In genomic region chr14:32923871-32924270, GRCm38 (mm10) we compare ENCODE assay signal across 28 mouse cellular contexts.
A peak's percentile ranks its signal among the peaks of the same experiment; 100 is the strongest.
DNase-seq lines count a peak whose midpoint lies in the region; ATAC-seq and TF ChIP-seq lines count a peak whose summit lies in the region.
"Had no signal": no experiment of that assay in that cellular context is flagged by ENCODE, and none has a peak within 500 bp of the region (broad histone marks: within the 10 kb centered on the region; RNA-seq: fewer than 3 reads in every experiment).

No protein-coding gene starts in this region.

- no peak for TF ChIP-seq POLR2A in cortical plate, adult 2 months (IDR thresholded peaks at IDR 0.05; ENCODE audit: extremely low read depth, insufficient read depth, low read length)

- TF ChIP-seq CTCF in intestine, postnatal 0 days (IDR thresholded peaks at IDR 0.05; ENCODE audit: low read depth) = no peak
- no peak for TF ChIP-seq CTCF in cortical plate, adult 2 months (IDR thresholded peaks at IDR 0.05; ENCODE audit: extremely low read depth, insufficient read depth, low read length)

- H3K4me1 ChIP-seq in intestine, embryonic 16.5 days (ENCODE audit: control insufficient read depth, insufficient read depth, low read length) = no peaks in the 10 kb centered on the region
- no peaks in the 10 kb centered on the region for H3K4me1 ChIP-seq in intestine, postnatal 0 days (replicated peaks; ENCODE audit: control insufficient read depth, insufficient read depth, low read length)
- no peaks in the 10 kb centered on the region for H3K4me1 ChIP-seq in neural tube, embryonic 11.5 days (ENCODE audit: control insufficient read depth, insufficient read depth, low read length)
- peaks cover 10% of the 10 kb centered on the region for H3K4me1 ChIP-seq in neural tube, embryonic 15.5 days
- H3K4me1 ChIP-seq in cortical plate, adult 2 months (ENCODE audit: control insufficient read depth, insufficient read depth, low read length) = peaks cover 5% of the 10 kb centered on the region; the same call in 1 of the 2 replicates
- H3K4me1 ChIP-seq: forebrain, embryonic 12.5 days; hindbrain, embryonic 15.5 days; midbrain, embryonic 10.5 days; midbrain, embryonic 15.5 days; neural tube, embryonic 12.5 days had no signal

- no peaks in the 10 kb centered on the region for H3K36me3 ChIP-seq in intestine, embryonic 16.5 days (ENCODE audit: control insufficient read depth, insufficient read depth, low read length)
- H3K36me3 ChIP-seq in intestine, postnatal 0 days (ENCODE audit: control insufficient read depth, insufficient read depth) = no peaks in the 10 kb centered on the region
- no peaks in the 10 kb centered on the region for H3K36me3 ChIP-seq in neural tube, embryonic 11.5 days (ENCODE audit: control insufficient read depth, insufficient read depth, low read length)
- H3K36me3 ChIP-seq in neural tube, embryonic 15.5 days = no peaks in the 10 kb centered on the region
- H3K36me3 ChIP-seq: embryonic facial prominence, embryonic 10.5 days; embryonic facial prominence, embryonic 15.5 days; forebrain, embryonic 12.5 days; hindbrain, embryonic 10.5 days; hindbrain, embryonic 15.5 days; limb, embryonic 12.5 days; lung, embryonic 15.5 days; midbrain, embryonic 10.5 days; midbrain, embryonic 15.5 days; neural tube, embryonic 12.5 days had no signal

- no peak overlapping the region for H3K9ac ChIP-seq in intestine, embryonic 16.5 days (ENCODE audit: low read depth, low read length)
- no peak overlapping the region for H3K9ac ChIP-seq in intestine, postnatal 0 days (ENCODE audit: low read depth, low read length)
- H3K9ac ChIP-seq in neural tube, embryonic 11.5 days (ENCODE audit: low read length) = no peak overlapping the region
- H3K9ac ChIP-seq in neural tube, embryonic 15.5 days (replicated peaks) = no peak overlapping the region
- H3K9ac ChIP-seq: embryonic facial prominence, embryonic 15.5 days; forebrain, embryonic 12.5 days; forebrain, postnatal 0 days; hindbrain, embryonic 15.5 days; limb, embryonic 12.5 days; lung, embryonic 15.5 days; midbrain, embryonic 15.5 days; neural tube, embryonic 12.5 days had no signal

- no peak overlapping the region for H3K4me2 ChIP-seq in intestine, embryonic 16.5 days (ENCODE audit: low read depth, low read length)
- no peak overlapping the region for H3K4me2 ChIP-seq in intestine, postnatal 0 days (replicated peaks; ENCODE audit: low read depth)
- H3K4me2 ChIP-seq in neural tube, embryonic 11.5 days (ENCODE audit: low read depth) = no peak overlapping the region
- no peak overlapping the region for H3K4me2 ChIP-seq in neural tube, embryonic 15.5 days
- H3K4me2 ChIP-seq: embryonic facial prominence, embryonic 15.5 days; forebrain, embryonic 12.5 days; hindbrain, embryonic 15.5 days; limb, embryonic 12.5 days; lung, embryonic 15.5 days; midbrain, embryonic 15.5 days; neural tube, embryonic 12.5 days had no signal

- no peak overlapping the region for H3K4me3 ChIP-seq in intestine, embryonic 16.5 days (ENCODE audit: low read length)
- H3K4me3 ChIP-seq in intestine, postnatal 0 days (ENCODE audit: low read depth, low read length) = no peak overlapping the region
- no peak overlapping the region for H3K4me3 ChIP-seq in neural tube, embryonic 11.5 days (ENCODE audit: low read depth, low read length)
- H3K4me3 ChIP-seq in neural tube, embryonic 15.5 days (replicated peaks) = no peak overlapping the region
- H3K4me3 ChIP-seq in cortical plate, adult 2 months (ENCODE audit: insufficient read depth, low read length) = no peak overlapping the region
- H3K4me3 ChIP-seq: embryonic facial prominence, embryonic 10.5 days; embryonic facial prominence, embryonic 15.5 days; forebrain, embryonic 12.5 days; hindbrain, embryonic 10.5 days; hindbrain, embryonic 15.5 days; limb, embryonic 12.5 days; lung, embryonic 15.5 days; midbrain, embryonic 10.5 days; midbrain, embryonic 15.5 days; neural tube, embryonic 12.5 days had no signal

- ATAC-seq in intestine, embryonic 16.5 days = no peak
- no peak for ATAC-seq in intestine, postnatal 0 days
- ATAC-seq in neural tube, embryonic 11.5 days (ENCODE audit: insufficient read depth, low FRiP score, low TSS enrichment) = no peak
- no peak for ATAC-seq in neural tube, embryonic 15.5 days (ENCODE audit: low FRiP score)
- ATAC-seq: activated CD4-positive, CD25-positive, alpha-beta regulatory T cell, adult 4 months; forebrain, postnatal 0 days; inflammation-experienced regulatory T-cells, adult 6 months; midbrain, embryonic 15.5 days had no signal

- peak; percentile 12 for DNase-seq in neural tube, embryonic 11.5 days (ENCODE audit: low spot score)
- DNase-seq in brain, adult 2 months (ENCODE audit: low read depth, low spot score) = peak; percentile 56
- DNase-seq: adrenal gland, adult 2 months; adrenal gland, postnatal 36 days; B cell, adult 2 months; cerebellum, adult 2 months; cerebellum, postnatal 14 days; forebrain, postnatal 0 days; gastrocnemius, postnatal 10 days; heart, postnatal 14 days; kidney, adult 9 months; kidney, postnatal 25 days had no signal

- no peaks in the 10 kb centered on the region for H3K9me3 ChIP-seq in intestine, embryonic 16.5 days (ENCODE audit: control insufficient read depth, low read length)
- no peaks in the 10 kb centered on the region for H3K9me3 ChIP-seq in intestine, postnatal 0 days (ENCODE audit: control insufficient read depth)
- no peaks in the 10 kb centered on the region for H3K9me3 ChIP-seq in neural tube, embryonic 11.5 days (ENCODE audit: control insufficient read depth, low read length)
- no peaks in the 10 kb centered on the region for H3K9me3 ChIP-seq in neural tube, embryonic 15.5 days (replicated peaks)
- H3K9me3 ChIP-seq: embryonic facial prominence, embryonic 10.5 days; embryonic facial prominence, embryonic 15.5 days; forebrain, embryonic 12.5 days; hindbrain, embryonic 10.5 days; hindbrain, embryonic 15.5 days; limb, embryonic 12.5 days; lung, embryonic 15.5 days; midbrain, embryonic 10.5 days; midbrain, embryonic 15.5 days; neural tube, embryonic 12.5 days had no signal

- H3K27ac ChIP-seq in intestine, embryonic 16.5 days (ENCODE audit: low read length) = 0 out of 2 replicates have a peak overlapping the region, but pooled peaks have one; percentile 15
- H3K27ac ChIP-seq in intestine, postnatal 0 days (ENCODE audit: low read depth, low read length) = no peak overlapping the region
- no peak overlapping the region for H3K27ac ChIP-seq in neural tube, embryonic 11.5 days (ENCODE audit: low read depth, low read length)
- no peak overlapping the region; the same call in 1 of the 2 replicates for H3K27ac ChIP-seq in neural tube, embryonic 15.5 days (replicated peaks)
- peak overlapping the region; percentile 65; the same call in 1 of the 2 replicates for H3K27ac ChIP-seq in cortical plate, adult 2 months (ENCODE audit: insufficient read depth, low read length)
- H3K27ac ChIP-seq: embryonic facial prominence, embryonic 10.5 days; embryonic facial prominence, embryonic 15.5 days; forebrain, embryonic 12.5 days; hindbrain, embryonic 10.5 days; hindbrain, embryonic 15.5 days; limb, embryonic 12.5 days; lung, embryonic 15.5 days; midbrain, embryonic 10.5 days; midbrain, embryonic 15.5 days; neural tube, embryonic 12.5 days had no signal

- H3K27me3 ChIP-seq in intestine, embryonic 16.5 days (replicated peaks; ENCODE audit: control insufficient read depth, insufficient read depth, low read length) = no peaks in the 10 kb centered on the region
- no peaks in the 10 kb centered on the region for H3K27me3 ChIP-seq in intestine, postnatal 0 days (replicated peaks; ENCODE audit: control insufficient read depth, insufficient read depth, low read length)
- H3K27me3 ChIP-seq in neural tube, embryonic 11.5 days (ENCODE audit: control insufficient read depth, insufficient read depth, low read length) = no peaks in the 10 kb centered on the region
- no peaks in the 10 kb centered on the region for H3K27me3 ChIP-seq in neural tube, embryonic 15.5 days (replicated peaks)
- H3K27me3 ChIP-seq: embryonic facial prominence, embryonic 15.5 days; forebrain, embryonic 12.5 days; hindbrain, embryonic 15.5 days; limb, embryonic 12.5 days; lung, embryonic 15.5 days; midbrain, embryonic 15.5 days; neural tube, embryonic 12.5 days had no signal

- WGBS in intestine, embryonic 16.5 days = 59% methylated on average over 9 of the region's 9 CpGs
- WGBS in intestine, postnatal 0 days = 70% methylated on average over 9 of the region's 9 CpGs
- 82% methylated on average over 9 of the region's 9 CpGs for WGBS in neural tube, embryonic 11.5 days
- 85% methylated on average over 9 of the region's 9 CpGs for WGBS in neural tube, embryonic 15.5 days

Comparison
In these comparisons a context has a peak if more than half of its experiments do, and no peak if none do; other contexts are left out.
1. H3K27ac ChIP-seq: peak in intestine, embryonic 16.5 days (single experiment) and cortical plate, adult 2 months (single experiment); none in intestine, postnatal 0 days (single experiment), neural tube, embryonic 11.5 days (single experiment) and neural tube, embryonic 15.5 days (single experiment).